Mouse (Mus musculus): ENCODE data around the gene Hes3. TPM values are rescaled to one million over a fixed set of nuclear protein-coding genes. Genes with fewer than 3 reads are reported as not detected.

The Hes3 gene
- not detected in 2 replicates for polyA plus RNA-seq (2011; ENCODE audit: insufficient read length, low read depth, missing spikeins)

DNA sequence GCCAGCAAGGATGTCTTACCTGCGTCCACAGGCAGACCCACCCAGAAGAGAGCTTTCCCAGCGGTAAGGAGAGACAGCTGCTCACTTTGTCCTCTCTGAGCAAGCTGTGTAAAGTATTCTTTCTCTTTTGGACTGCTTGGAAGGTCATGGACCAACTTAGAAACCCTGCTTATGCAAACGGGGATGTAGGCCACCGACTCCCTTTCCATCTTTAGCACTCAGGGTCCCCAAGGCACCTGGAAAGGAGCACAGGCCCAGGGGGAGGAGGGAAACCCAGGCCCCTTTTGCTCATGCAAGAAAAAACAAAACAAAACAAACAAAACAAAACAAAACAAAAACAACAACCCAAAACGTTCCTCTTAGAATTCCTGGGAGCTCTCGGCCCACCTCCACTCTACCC, at the start of gene Hes3:
Hes3 (minus strand) TSS at position 101 of the 400 bp plus-strand sequence.
- Histone ChIP-seq H3K4me1 (ENCODE audit: control insufficient read depth, insufficient read depth, low read length) (peaks cover 3% of the 10 kb centered on the region; the same call in 1 of the 2 replicates), H3K4me3 (ENCODE audit: insufficient read depth, low read length) (no peak within 1 kb of the TSS), H3K27ac (ENCODE audit: insufficient read depth, low read length) (no peak within 1 kb of the TSS)
- no peak for TF ChIP-seq CTCF (IDR thresholded peaks at IDR 0.05; ENCODE audit: borderline replicate concordance, insufficient read depth, low read length)
- no peak for TF ChIP-seq POLR2A (IDR thresholded peaks at IDR 0.05; ENCODE audit: low read depth, low read length)

DNA sequence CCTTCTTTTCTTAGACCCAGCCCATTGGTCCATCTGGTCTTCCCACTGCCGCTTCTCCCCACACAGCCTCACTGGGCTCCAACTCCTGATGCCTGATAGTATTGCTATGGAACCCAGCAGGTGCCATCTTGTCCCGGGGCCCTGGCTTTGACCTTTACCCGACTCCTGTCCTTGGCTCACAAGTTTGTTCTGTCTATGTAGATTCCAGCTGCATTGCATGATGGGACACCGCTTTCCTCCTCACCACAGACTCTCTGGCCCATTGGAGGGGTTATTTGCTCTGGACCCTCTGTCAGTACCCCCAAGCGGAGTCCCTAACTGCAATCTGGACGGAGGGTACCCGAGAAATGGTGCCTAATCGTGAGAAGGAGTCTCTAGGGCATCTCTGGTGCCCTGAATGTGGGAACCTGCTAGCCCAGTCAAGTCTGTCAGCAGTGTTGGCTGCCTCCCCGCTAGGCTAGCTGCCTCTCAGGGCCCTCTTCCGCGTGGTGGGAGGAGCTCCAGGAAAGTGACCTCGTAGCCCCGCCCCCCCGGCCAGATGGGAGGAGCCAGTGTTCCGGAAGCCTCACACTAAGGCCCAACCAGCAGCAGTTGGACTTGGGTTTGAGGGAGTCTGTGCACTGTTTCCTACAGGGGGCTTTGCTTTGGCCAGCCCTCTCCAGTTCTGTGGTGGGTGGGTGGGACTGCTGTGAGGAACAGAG, 49.3 kb upstream of the Hes3 start:
- H3K4me1 ChIP-seq (ENCODE audit: control insufficient read depth, insufficient read depth, low read length) = no peaks in the 10 kb centered on the region; the same call in 1 of the 2 replicates
- H3K4me3 ChIP-seq (ENCODE audit: insufficient read depth, low read length) = no peak overlapping the region
- no peak for TF ChIP-seq CTCF (IDR thresholded peaks at IDR 0.05; ENCODE audit: borderline replicate concordance, insufficient read depth, low read length)
- no peak for TF ChIP-seq POLR2A (IDR thresholded peaks at IDR 0.05; ENCODE audit: low read depth, low read length)
- H3K27ac ChIP-seq (ENCODE audit: insufficient read depth, low read length) = no peak overlapping the region

DNA sequence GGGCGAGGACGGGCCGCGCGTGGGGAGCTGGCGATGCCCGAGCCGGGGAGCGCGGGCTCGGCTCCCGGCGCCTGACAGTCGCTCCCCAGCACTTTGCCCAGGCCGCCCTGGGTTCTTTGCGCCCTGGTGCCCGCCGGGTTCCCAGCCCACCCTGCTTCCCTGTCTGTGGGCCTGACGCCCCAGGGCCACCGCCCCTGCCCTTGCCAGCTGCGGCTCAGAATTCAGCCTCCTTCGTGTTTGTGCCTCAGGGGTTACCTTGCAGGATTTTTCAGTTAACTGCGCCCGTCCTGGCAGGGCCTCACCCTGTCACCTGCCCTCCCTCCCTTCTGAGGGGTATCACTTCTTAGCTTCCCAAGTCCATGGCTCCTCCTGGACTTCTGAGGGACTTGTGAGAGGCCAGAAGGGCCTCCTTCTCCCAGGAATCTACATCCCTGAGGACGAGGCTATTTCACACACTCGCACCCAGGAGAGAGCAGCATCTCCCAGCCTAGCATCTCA, 47.9 kb upstream of the Hes3 start:
- Histone ChIP-seq H3K27ac (ENCODE audit: insufficient read depth, low read length) (no peak overlapping the region), H3K4me3 (ENCODE audit: insufficient read depth, low read length) (no peak overlapping the region), H3K4me1 (ENCODE audit: control insufficient read depth, insufficient read depth, low read length) (no peaks in the 10 kb centered on the region)
- TF ChIP-seq POLR2A (IDR thresholded peaks at IDR 0.05; ENCODE audit: low read depth, low read length) (no peak), CTCF (IDR thresholded peaks at IDR 0.05; ENCODE audit: borderline replicate concordance, insufficient read depth, low read length) (no peak)

DNA sequence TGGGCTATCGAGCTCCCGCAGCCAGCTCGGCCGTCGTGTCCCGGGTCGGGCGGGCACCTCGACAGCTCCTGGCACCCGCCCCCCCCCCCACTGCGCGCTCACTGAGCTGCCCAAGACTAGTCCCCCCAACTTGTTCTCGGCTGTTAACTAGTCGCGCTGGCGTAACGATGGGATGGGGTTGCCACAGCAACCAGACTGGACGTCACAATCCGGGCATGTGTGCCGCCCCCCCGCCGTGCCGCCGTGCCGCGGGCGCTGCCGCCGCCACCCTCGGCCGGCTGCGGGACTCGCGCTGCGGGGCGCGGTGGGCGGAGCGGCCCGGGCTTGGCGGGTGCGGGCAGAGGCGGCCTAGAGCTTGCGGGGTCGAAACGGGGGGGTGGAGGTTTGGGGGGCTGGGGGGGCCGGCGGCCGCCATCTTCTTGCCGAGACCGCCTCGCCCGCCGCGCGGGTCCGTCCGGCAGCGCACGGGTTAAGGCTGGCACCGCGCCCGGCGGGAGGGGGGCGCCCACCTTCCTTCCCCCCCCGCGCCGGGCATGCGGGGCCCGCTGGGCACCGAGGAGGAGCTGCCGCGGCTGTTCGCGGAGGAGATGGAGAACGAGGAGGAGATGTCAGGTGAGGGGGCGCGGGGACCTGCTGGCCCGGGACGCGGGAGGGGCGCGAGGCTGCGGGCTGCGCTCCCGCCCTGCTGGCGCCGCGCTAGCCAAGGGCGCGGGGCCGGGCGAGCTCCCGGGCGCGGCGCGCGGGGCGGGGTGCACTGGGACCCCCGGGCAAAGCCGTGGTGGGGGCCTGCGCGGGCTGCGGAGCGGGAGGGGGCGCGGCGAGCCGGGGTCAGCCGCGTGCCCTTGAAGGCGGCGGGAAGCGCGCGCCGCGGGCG, 47.2 kb upstream of the Hes3 start, which contains the start of gene Chd5:
Chd5 (plus strand) TSS at position 233 of the 874 bp plus-strand sequence.
- Histone ChIP-seq H3K4me3 (ENCODE audit: insufficient read depth, low read length) (0 out of 2 replicates have a peak within 1 kb of the TSS, but pooled peaks have one; percentile 17), H3K27ac (ENCODE audit: insufficient read depth, low read length) (no peak within 1 kb of the TSS), H3K4me1 (ENCODE audit: control insufficient read depth, insufficient read depth, low read length) (no peaks in the 10 kb centered on the region)
- TF ChIP-seq POLR2A (IDR thresholded peaks at IDR 0.05; ENCODE audit: low read depth, low read length) (no peak), CTCF (IDR thresholded peaks at IDR 0.05; ENCODE audit: borderline replicate concordance, insufficient read depth, low read length) (no peak)

DNA sequence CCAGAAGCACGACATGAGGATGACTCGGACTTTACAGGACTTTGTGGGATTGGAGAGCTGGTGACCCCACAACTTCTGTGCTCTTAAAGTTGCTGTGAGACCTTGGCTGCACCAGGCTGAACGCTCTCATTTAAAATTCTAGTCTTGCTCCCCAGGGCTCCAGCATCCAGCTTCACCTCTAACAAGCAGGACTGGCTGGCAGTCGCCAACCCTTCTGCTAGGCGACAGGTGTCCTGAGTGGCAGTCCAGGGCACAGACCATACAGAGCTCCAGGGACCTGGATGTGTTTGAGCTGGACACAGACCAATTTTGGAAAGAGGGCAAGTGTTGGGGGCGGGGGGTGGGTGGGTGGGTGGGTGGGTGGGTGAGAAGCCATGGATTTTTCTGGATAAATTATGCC, 46.3 kb upstream of the Hes3 start:
- Histone ChIP-seq H3K27ac (ENCODE audit: insufficient read depth, low read length) (no peak overlapping the region), H3K4me3 (ENCODE audit: insufficient read depth, low read length) (no peak overlapping the region), H3K4me1 (ENCODE audit: control insufficient read depth, insufficient read depth, low read length) (no peaks in the 10 kb centered on the region)
- TF ChIP-seq POLR2A (IDR thresholded peaks at IDR 0.05; ENCODE audit: low read depth, low read length) = no peak
- no peak for TF ChIP-seq CTCF (IDR thresholded peaks at IDR 0.05; ENCODE audit: borderline replicate concordance, insufficient read depth, low read length)

DNA sequence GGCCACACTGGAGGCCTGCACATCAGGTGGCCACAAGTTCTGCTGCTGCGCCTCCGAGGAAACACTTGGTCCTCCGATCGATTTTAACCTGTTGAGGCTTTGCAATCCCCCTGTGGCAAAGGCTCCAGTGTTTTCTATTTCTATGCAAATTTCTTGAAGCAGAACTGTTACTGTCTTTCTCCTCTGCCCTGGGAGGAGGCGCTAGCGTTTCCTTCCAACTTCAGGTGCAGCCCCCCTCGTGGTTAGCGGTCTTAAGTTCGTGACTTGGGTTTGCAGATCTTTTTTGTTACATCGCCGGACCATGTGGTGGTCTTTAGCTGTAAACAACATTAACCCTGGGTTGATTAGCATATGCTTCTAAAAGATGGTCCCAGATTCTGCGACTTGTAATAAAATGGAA, 42.1 kb upstream of the Hes3 start:
- no peak overlapping the region for H3K27ac ChIP-seq (ENCODE audit: insufficient read depth, low read length)
- H3K4me1 ChIP-seq (ENCODE audit: control insufficient read depth, insufficient read depth, low read length) = no peaks in the 10 kb centered on the region
- TF ChIP-seq POLR2A (IDR thresholded peaks at IDR 0.05; ENCODE audit: low read depth, low read length) = no peak
- no peak for TF ChIP-seq CTCF (IDR thresholded peaks at IDR 0.05; ENCODE audit: borderline replicate concordance, insufficient read depth, low read length)
- H3K4me3 ChIP-seq (ENCODE audit: insufficient read depth, low read length) = no peak overlapping the region

DNA sequence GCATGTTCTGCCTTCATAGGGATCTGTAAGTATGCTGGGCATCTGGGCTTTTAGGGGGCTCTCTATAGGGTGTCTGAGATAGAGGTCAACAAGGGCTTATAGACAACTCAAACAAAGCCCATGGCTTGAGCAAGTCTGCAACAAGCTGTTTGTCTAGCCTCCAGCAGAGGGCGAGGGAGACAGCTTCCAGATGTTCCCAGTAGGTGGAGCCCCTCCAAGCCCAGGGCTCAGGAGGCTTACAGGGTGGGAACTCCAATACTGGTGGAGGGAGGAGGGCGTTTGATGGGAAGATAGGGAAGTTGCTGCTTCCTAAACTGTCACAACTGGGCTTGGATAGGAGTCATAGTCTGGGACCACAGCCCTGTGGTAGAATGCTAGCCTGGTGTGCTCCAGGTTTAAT, 41.5 kb upstream of the Hes3 start:
- no peak overlapping the region for H3K27ac ChIP-seq (ENCODE audit: insufficient read depth, low read length)
- TF ChIP-seq CTCF (IDR thresholded peaks at IDR 0.05; ENCODE audit: borderline replicate concordance, insufficient read depth, low read length) (peak; percentile 97), POLR2A (IDR thresholded peaks at IDR 0.05; ENCODE audit: low read depth, low read length) (no peak)
- no peak overlapping the region for H3K4me3 ChIP-seq (ENCODE audit: insufficient read depth, low read length)
- no peaks in the 10 kb centered on the region for H3K4me1 ChIP-seq (ENCODE audit: control insufficient read depth, insufficient read depth, low read length)

DNA sequence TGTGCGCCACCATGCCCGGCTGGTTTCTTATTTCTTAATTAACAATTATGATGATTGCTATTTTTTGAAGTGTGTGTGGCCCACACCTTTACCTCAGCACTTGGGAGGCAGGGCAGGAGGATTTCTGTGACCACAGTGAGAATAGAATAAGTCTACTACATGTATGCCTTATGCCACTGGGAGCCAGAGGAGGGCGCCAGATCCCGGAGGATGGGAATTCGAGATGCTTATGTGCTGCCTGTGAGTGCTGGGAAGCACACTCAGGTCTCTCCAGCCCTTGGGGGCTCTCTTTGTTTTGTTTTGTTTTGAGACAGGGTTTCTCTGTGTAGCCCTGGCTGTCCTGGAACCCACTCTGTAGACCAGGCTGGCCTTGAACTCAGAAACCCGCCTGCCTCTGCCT, 37.2 kb upstream of the Hes3 start:
- Histone ChIP-seq H3K4me3 (ENCODE audit: insufficient read depth, low read length) (no peak overlapping the region), H3K4me1 (ENCODE audit: control insufficient read depth, insufficient read depth, low read length) (0 out of 2 replicates have a peak, but pooled peaks cover 2% of the 10 kb centered on the region)
- TF ChIP-seq CTCF (IDR thresholded peaks at IDR 0.05; ENCODE audit: borderline replicate concordance, insufficient read depth, low read length) = peak; percentile 33; the same call in 1 of the 2 replicates
- TF ChIP-seq POLR2A (IDR thresholded peaks at IDR 0.05; ENCODE audit: low read depth, low read length) = no peak

DNA sequence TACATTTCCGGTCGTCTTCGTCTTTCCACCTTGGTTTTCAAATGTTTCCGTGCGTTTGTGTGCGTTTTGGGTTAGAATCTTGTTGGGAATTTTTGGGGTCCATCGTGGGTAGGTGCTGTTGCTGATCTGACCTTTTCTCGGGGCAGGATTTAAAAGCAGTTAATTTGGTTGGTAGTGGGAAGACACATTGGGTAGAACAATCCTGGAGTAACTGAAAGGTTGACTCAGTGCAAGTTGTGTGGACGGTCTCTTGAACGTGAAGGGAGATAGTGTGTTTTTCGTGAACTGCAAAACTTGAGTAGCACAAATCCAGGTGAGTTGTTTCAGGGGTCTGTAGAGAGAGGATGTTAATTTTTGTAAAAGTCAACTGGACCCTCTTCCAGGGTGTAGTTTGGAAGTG, 35.1 kb upstream of the Hes3 start:
- H3K4me1 ChIP-seq (ENCODE audit: control insufficient read depth, insufficient read depth, low read length) = 0 out of 2 replicates have a peak, but pooled peaks cover 2% of the 10 kb centered on the region
- H3K4me3 ChIP-seq (ENCODE audit: insufficient read depth, low read length) = peak overlapping the region; percentile 100
- TF ChIP-seq POLR2A (IDR thresholded peaks at IDR 0.05; ENCODE audit: low read depth, low read length) (no peak), CTCF (IDR thresholded peaks at IDR 0.05; ENCODE audit: borderline replicate concordance, insufficient read depth, low read length) (no peak)
- H3K27ac ChIP-seq (ENCODE audit: insufficient read depth, low read length) = no peak overlapping the region

More for the DNA sequence above, 37.2 kb upstream of the Hes3 start:
- no peak overlapping the region for H3K27ac ChIP-seq (ENCODE audit: insufficient read depth, low read length)

Data from embryonic fibroblast, embryonic 13.5 days (primary cell).